Mouse (Mus musculus): ENCODE measurements around the gene Nxpe4. TPM values are rescaled to one million over a fixed set of nuclear protein-coding genes. Genes with fewer than 3 reads are reported as not detected.
"Not testable (repeated sequence)": the region's sequence is repeated elsewhere in the genome, so short reads cannot be mapped to it uniquely, and the experiment has no call there.

Gene Nxpe4
- total RNA-seq (2015) (34.2 and 39.4 TPM in 2 replicates), total RNA-seq (2017) (27.8 and 30.9 TPM in 2 replicates)

- no peak for ATAC-seq (ENCODE audit: poor library complexity, severe bottlenecking)
Observed at GRCm38 (mm10) chr9:48161505-48162192, at the start of gene Nxpe4. Gene Nxpe4, plus strand, starts transcription at chr9:48162023.

- no peak for ATAC-seq (ENCODE audit: poor library complexity, severe bottlenecking)
Observed at GRCm38 (mm10) chr9:48126815-48127214, 35.0 kb upstream of the Nxpe4 start.

- no peak for ATAC-seq (ENCODE audit: poor library complexity, severe bottlenecking)
Observed at GRCm38 (mm10) chr9:48137507-48137906, 24.3 kb upstream of the Nxpe4 start.

GRCm38 (mm10) chr9:48140485-48141411 lies 21.1 kb upstream of the Nxpe4 start:
- no peak for ATAC-seq (ENCODE audit: poor library complexity, severe bottlenecking)

- no peak for ATAC-seq (ENCODE audit: poor library complexity, severe bottlenecking)
Observed at GRCm38 (mm10) chr9:48142646-48143045, 19.2 kb upstream of the Nxpe4 start.

GRCm38 (mm10) chr9:48146761-48147160 lies 15.1 kb upstream of the Nxpe4 start:
- ATAC-seq (ENCODE audit: poor library complexity, severe bottlenecking) = no peak

- not testable (repeated sequence) for ATAC-seq (ENCODE audit: poor library complexity, severe bottlenecking)
Observed at GRCm38 (mm10) chr9:48166531-48166930, 4.7 kb downstream of the Nxpe4 start.

GRCm38 (mm10) chr9:48176764-48177163 lies 14.9 kb downstream of the Nxpe4 start:
- ATAC-seq (ENCODE audit: poor library complexity, severe bottlenecking) = no peak

- no peak for ATAC-seq (ENCODE audit: poor library complexity, severe bottlenecking)
Observed at GRCm38 (mm10) chr9:48181300-48181699, 19.5 kb downstream of the Nxpe4 start.

GRCm38 (mm10) chr9:48182718-48183414 lies 21.0 kb downstream of the Nxpe4 start:
- no peak for ATAC-seq (ENCODE audit: poor library complexity, severe bottlenecking)

GRCm38 (mm10) chr9:48184319-48184718 lies 22.5 kb downstream of the Nxpe4 start:
- no peak for ATAC-seq (ENCODE audit: poor library complexity, severe bottlenecking)

GRCm38 (mm10) chr9:48188854-48189253 lies 27.0 kb downstream of the Nxpe4 start:
- no peak for ATAC-seq (ENCODE audit: poor library complexity, severe bottlenecking)

GRCm38 (mm10) chr9:48197458-48197884 lies 35.6 kb downstream of the Nxpe4 start:
- ATAC-seq (ENCODE audit: poor library complexity, severe bottlenecking) = no peak

- ATAC-seq (ENCODE audit: poor library complexity, severe bottlenecking) = no peak
Observed at GRCm38 (mm10) chr9:48210970-48211369, 49.1 kb downstream of the Nxpe4 start.

GRCm38 (mm10) chr9:48211912-48212311 lies 50.1 kb downstream of the Nxpe4 start:
- no peak for ATAC-seq (ENCODE audit: poor library complexity, severe bottlenecking)

GRCm38 (mm10) chr9:48214751-48215150 lies 52.9 kb downstream of the Nxpe4 start:
- no peak for ATAC-seq (ENCODE audit: poor library complexity, severe bottlenecking)

GRCm38 (mm10) chr9:48216091-48217001 lies 54.5 kb downstream of the Nxpe4 start:
- ATAC-seq (ENCODE audit: poor library complexity, severe bottlenecking) = no peak

- no peak for ATAC-seq (ENCODE audit: poor library complexity, severe bottlenecking)
Observed at GRCm38 (mm10) chr9:48230706-48231105, 68.9 kb downstream of the Nxpe4 start.

GRCm38 (mm10) chr9:48236455-48236854 lies 74.6 kb downstream of the Nxpe4 start:
- ATAC-seq (ENCODE audit: poor library complexity, severe bottlenecking) = no peak

GRCm38 (mm10) chr9:48238153-48238755 lies 76.4 kb downstream of the Nxpe4 start:
- ATAC-seq (ENCODE audit: poor library complexity, severe bottlenecking) = peak; percentile 49; the same call in 1 of the 2 replicates

Measured in megakaryocyte, adult 5-6 weeks (primary cell).